Mouse (Mus musculus): ENCODE data around the gene Iqschfp. TPM values are rescaled to one million over a fixed set of nuclear protein-coding genes. Genes with fewer than 3 reads are reported as not detected.

Gene Iqschfp
- total RNA-seq, 2 experiments from 2014 or later: not detected

GRCm38 (mm10) chr3:67952517-67952940, 60.5 kb downstream of the Iqschfp start:
- intact Hi-C loops (cut with DNase I): no loop called here
- peak; percentile 24 to 30 for DNase-seq

- peak; percentile 5 to 6 for DNase-seq
- intact Hi-C loops (cut with DNase I): no loop called here
Observed at GRCm38 (mm10) chr3:67954459-67955065, 62.5 kb downstream of the Iqschfp start.

- intact Hi-C loops (cut with DNase I): no loop called here
Observed at GRCm38 (mm10) chr3:67959672-67960071, 67.6 kb downstream of the Iqschfp start.

GRCm38 (mm10) chr3:67960133-67960532, 68.1 kb downstream of the Iqschfp start:
- DNase-seq: no peak

More at GRCm38 (mm10) chr3:67959672-67960071, 67.6 kb downstream of the Iqschfp start:
- DNase-seq: no peak

GRCm38 (mm10) chr3:67960727-67961126, 68.7 kb downstream of the Iqschfp start:
- no peak for DNase-seq
- intact Hi-C loops (cut with DNase I): no loop called here

More at GRCm38 (mm10) chr3:67960133-67960532, 68.1 kb downstream of the Iqschfp start:
- intact Hi-C loops (cut with DNase I): no loop called here

GRCm38 (mm10) chr3:67961934-67962639, 70.1 kb downstream of the Iqschfp start:
- no peak for DNase-seq

GRCm38 (mm10) chr3:67974340-67974998, 82.4 kb downstream of the Iqschfp start:
- DNase-seq: no peak
- intact Hi-C loops (cut with DNase I): no loop called here

More at GRCm38 (mm10) chr3:67961934-67962639, 70.1 kb downstream of the Iqschfp start:
- intact Hi-C loops (cut with DNase I): no loop called here

- no peak for DNase-seq
- intact Hi-C loops (cut with DNase I): no loop called here
Observed at GRCm38 (mm10) chr3:67980006-67980405, 88.0 kb downstream of the Iqschfp start.

GRCm38 (mm10) chr3:67983329-67983728, 91.3 kb downstream of the Iqschfp start:
- intact Hi-C loops (cut with DNase I): no loop called here
- no peak for DNase-seq

- no peak for DNase-seq
- intact Hi-C loops (cut with DNase I): no loop called here
Observed at GRCm38 (mm10) chr3:68002415-68002814, 110.4 kb downstream of the Iqschfp start.

- DNase-seq: no peak
- intact Hi-C loops (cut with DNase I): no loop called here
Observed at GRCm38 (mm10) chr3:68012342-68012741, 120.3 kb downstream of the Iqschfp start.

- DNase-seq: no peak
Observed at GRCm38 (mm10) chr3:68015786-68016185, 123.8 kb downstream of the Iqschfp start.

GRCm38 (mm10) chr3:68019401-68019800, 127.4 kb downstream of the Iqschfp start:
- intact Hi-C loops (cut with DNase I): no loop called here
- no peak for DNase-seq

More at GRCm38 (mm10) chr3:68015786-68016185, 123.8 kb downstream of the Iqschfp start:
- intact Hi-C loops (cut with DNase I): no loop called here

- intact Hi-C loops (cut with DNase I): no loop called here
- DNase-seq: no peak
Observed at GRCm38 (mm10) chr3:68036097-68036496, 144.1 kb downstream of the Iqschfp start.

GRCm38 (mm10) chr3:68042951-68043350, 150.9 kb downstream of the Iqschfp start:
- no peak for DNase-seq
- intact Hi-C loops (cut with DNase I): no loop called here

- peak; percentile 34 to 65 for DNase-seq
Observed at GRCm38 (mm10) chr3:68045475-68046416, 153.7 kb downstream of the Iqschfp start.

GRCm38 (mm10) chr3:68053538-68053937, 161.5 kb downstream of the Iqschfp start:
- peak in 1 of 2 experiments; percentile 29 for DNase-seq
- intact Hi-C loops (cut with DNase I): loop anchor here (10.0 kb wide), 1 partner anchor 411 kb away; no protein-coding TSS in a partner anchor

More at GRCm38 (mm10) chr3:68045475-68046416, 153.7 kb downstream of the Iqschfp start:
- intact Hi-C loops (cut with DNase I): loop anchor here (2.0 kb wide), 2 partner anchors 421 to 533 kb away; no protein-coding TSS in a partner anchor

- intact Hi-C loops (cut with DNase I): loop anchor here (5.0 to 10.0 kb wide), 2 partner anchors 410 to 562 kb away; no protein-coding TSS in a partner anchor
- no peak for DNase-seq
Observed at GRCm38 (mm10) chr3:68055071-68055470, 163.0 kb downstream of the Iqschfp start.

GRCm38 (mm10) chr3:68056373-68057275, 164.6 kb downstream of the Iqschfp start:
- intact Hi-C loops (cut with DNase I): loop anchor here (1.0 to 10.0 kb wide), 5 partner anchors 408 to 655 kb away; no protein-coding TSS in a partner anchor
- peak; percentile 66 to 87 for DNase-seq

All from heart, postnatal 10 days (tissue).